Mouse (Mus musculus) heart, adult 2 months (tissue): ENCODE data around the gene Catsperd.

ENCODE experiments used
- CTCF ChIP-seq: fragments of 200-600 bp; IDR thresholded peaks from 2 replicates; pipeline ENCODE4 v1.8.1; 2022; ENCODE audit warnings: antibody characterized with exemption, mild to moderate bottlenecking, moderate library complexity
- EP300 ChIP-seq: fragments of 200-500 bp; IDR thresholded peaks from 2 replicates; pipeline ENCODE4 v1.6.1; 2011; ENCODE audit warnings: low read depth, low read length, control low read depth; ENCODE audit not compliant: insufficient read depth
- POLR2A ChIP-seq: fragments of 200-500 bp; IDR thresholded peaks from 2 replicates; pipeline ENCODE4 v1.6.1; 2011; ENCODE audit warnings: mild to moderate bottlenecking, low read depth, low read length, control low read depth; ENCODE audit not compliant: insufficient read depth

- TF ChIP-seq POLR2A (no peak), CTCF (no peak), EP300 (no peak)
Measured at GRCm38 (mm10) chr17:56708692-56709091, 80.7 kb downstream of the Catsperd start.
